ENCODE assay signal across 8 mouse cellular contexts in genomic region chr11:17052476-17053049, GRCm38 (mm10). TPM values are rescaled to one million over a fixed set of nuclear protein-coding genes. Genes with fewer than 3 reads are reported as not detected.
DNase-seq lines count a peak whose midpoint lies in the region; ATAC-seq lines count a peak whose summit lies in the region.

No protein-coding gene starts in this region.

- 18% methylated on average over 6 of the region's 6 CpGs for WGBS in heart, embryonic 16.5 days
- 22% methylated on average over 6 of the region's 6 CpGs for WGBS in limb, embryonic 10.5 days
- 12% methylated on average over 6 of the region's 6 CpGs for WGBS in neural tube, embryonic 14.5 days

- peak overlapping the region; percentile 89 for H3K4me3 ChIP-seq in megakaryocyte, embryonic 14.5 days (replicated peaks)
- peak overlapping the region; percentile 62 for H3K4me3 ChIP-seq in heart, embryonic 16.5 days (ENCODE audit: low read length)
- H3K4me3 ChIP-seq in limb, embryonic 10.5 days = peak overlapping the region; percentile 61
- peak overlapping the region; percentile 70 for H3K4me3 ChIP-seq in neural tube, embryonic 14.5 days (ENCODE audit: low read depth, low read length)

- H3K9me3 ChIP-seq in megakaryocyte, embryonic 14.5 days = no peaks in the 10 kb centered on the region; the same call in 1 of the 2 replicates
- no peaks in the 10 kb centered on the region for H3K9me3 ChIP-seq in heart, embryonic 16.5 days (replicated peaks; ENCODE audit: control insufficient read depth, low read length)
- H3K9me3 ChIP-seq in limb, embryonic 10.5 days (replicated peaks) = no peaks in the 10 kb centered on the region
- H3K9me3 ChIP-seq in neural tube, embryonic 14.5 days (ENCODE audit: control insufficient read depth, low read length) = no peaks in the 10 kb centered on the region

- peak; percentile 35 for DNase-seq in embryo, embryonic 10.5 days (ENCODE audit: low spot score)
- no peak for DNase-seq in limb, embryonic 10.5 days (ENCODE audit: low spot score)
- no peak for DNase-seq in ovary, postnatal 10 days (ENCODE audit: low spot score)
- no peak for DNase-seq in adrenal gland, adult 2 months

- peak overlapping the region; percentile 79 for H3K4me2 ChIP-seq in heart, embryonic 16.5 days (ENCODE audit: low read depth, low read length)
- H3K4me2 ChIP-seq in neural tube, embryonic 14.5 days (ENCODE audit: low read depth, low read length) = peak overlapping the region; percentile 76

- H3K36me3 ChIP-seq in megakaryocyte, embryonic 14.5 days (replicated peaks; ENCODE audit: low read length) = no peaks in the 10 kb centered on the region
- no peaks in the 10 kb centered on the region for H3K36me3 ChIP-seq in heart, embryonic 16.5 days (ENCODE audit: control insufficient read depth, insufficient read depth)
- H3K36me3 ChIP-seq in limb, embryonic 10.5 days = no peaks in the 10 kb centered on the region
- no peaks in the 10 kb centered on the region; the same call in 1 of the 2 replicates for H3K36me3 ChIP-seq in neural tube, embryonic 14.5 days (ENCODE audit: control insufficient read depth, insufficient read depth, low read length)

- no peak overlapping the region for H3K27ac ChIP-seq in heart, embryonic 16.5 days (ENCODE audit: low read length)
- peak overlapping the region; percentile 78; the same call in 1 of the 2 replicates for H3K27ac ChIP-seq in limb, embryonic 10.5 days
- peak overlapping the region; percentile 91 for H3K27ac ChIP-seq in neural tube, embryonic 14.5 days (ENCODE audit: low read depth, low read length)

- peaks cover 20% of the 10 kb centered on the region for H3K4me1 ChIP-seq in megakaryocyte, embryonic 14.5 days
- H3K4me1 ChIP-seq in heart, embryonic 16.5 days (ENCODE audit: control insufficient read depth, insufficient read depth, low read length) = no peaks in the 10 kb centered on the region
- H3K4me1 ChIP-seq in limb, embryonic 10.5 days = peaks cover 16% of the 10 kb centered on the region
- H3K4me1 ChIP-seq in neural tube, embryonic 14.5 days (ENCODE audit: control insufficient read depth, insufficient read depth, low read length) = peaks cover 17% of the 10 kb centered on the region; the same call in 1 of the 2 replicates

- H3K9ac ChIP-seq in heart, embryonic 16.5 days (ENCODE audit: low read length) = peak overlapping the region; percentile 76
- peak overlapping the region; percentile 90 for H3K9ac ChIP-seq in neural tube, embryonic 14.5 days (replicated peaks; ENCODE audit: low read depth, low read length)

- peaks cover 23% of the 10 kb centered on the region for H3K27me3 ChIP-seq in megakaryocyte, embryonic 14.5 days (replicated peaks)
- no peaks in the 10 kb centered on the region for H3K27me3 ChIP-seq in heart, embryonic 16.5 days (ENCODE audit: control insufficient read depth, insufficient read depth, low read length)
- no peaks in the 10 kb centered on the region for H3K27me3 ChIP-seq in limb, embryonic 10.5 days (ENCODE audit: low read depth, poor library complexity, severe bottlenecking)
- no peaks in the 10 kb centered on the region for H3K27me3 ChIP-seq in neural tube, embryonic 14.5 days (ENCODE audit: control insufficient read depth, insufficient read depth, low read length)

- no peak for ATAC-seq in megakaryocyte, adult 5-6 weeks (ENCODE audit: poor library complexity, severe bottlenecking)
- no peak for ATAC-seq in heart, embryonic 16.5 days (replicated peaks; ENCODE audit: extremely low read depth, insufficient read depth, low FRiP score)
- ATAC-seq in neural tube, embryonic 14.5 days (ENCODE audit: low read depth) = peak; percentile 26; the same call in 1 of the 2 replicates

RNA-seq across cellular contexts. Expression of gene Plek, which starts 0.4 kb away (rescaled TPM):
- polyA plus RNA-seq in megakaryocyte, embryonic 14.5 days (2012; ENCODE audit: insufficient read depth, low replicate concordance) = 5.5 and 36.0 TPM in 2 replicates
- total RNA-seq in megakaryocyte, adult 5-6 weeks (2015) = 117 and 124 TPM in 2 replicates
- total RNA-seq in megakaryocyte, adult 5-6 weeks (2017) = 132 and 133 TPM in 2 replicates
- polyA plus RNA-seq in heart, embryonic 16.5 days (2015; fragmentation: Nextera tagmentation; extraction: Ambion mirVana) = 2.3 and 3.0 TPM in 2 replicates
- 3.4 TPM in 2 replicates for polyA plus RNA-seq in limb, embryonic 10.5 days (2016; fragmentation: Nextera tagmentation; extraction: Ambion mirVana)
- 4.1 and 5.2 TPM in 2 replicates for polyA plus RNA-seq in neural tube, embryonic 14.5 days (2014; fragmentation: Nextera tagmentation; extraction: Ambion mirVana)
- total RNA-seq in adrenal gland, adult 2 months (2021) = 1 to 10 TPM; 3.1 to 5.8 TPM
- 0.18 and 0.25 TPM in 2 replicates for polyA plus RNA-seq in adrenal gland, adult 2 months (2012; rRNA removed)

RNA-seq across cellular contexts. Expression of gene Cnrip1, which starts 1.2 kb away (rescaled TPM):
- polyA plus RNA-seq in megakaryocyte, embryonic 14.5 days (2012; ENCODE audit: insufficient read depth, low replicate concordance) = 0.21 TPM in 1 of 2 replicates, not detected in the other
- total RNA-seq in megakaryocyte, adult 5-6 weeks (2015) = 0.51 and 0.89 TPM in 2 replicates
- 0.66 TPM in 1 of 2 replicates, not detected in the other for total RNA-seq in megakaryocyte, adult 5-6 weeks (2017)
- polyA plus RNA-seq in heart, embryonic 16.5 days (2015; fragmentation: Nextera tagmentation; extraction: Ambion mirVana) = 11.2 and 12.3 TPM in 2 replicates
- polyA plus RNA-seq in limb, embryonic 10.5 days (2016; fragmentation: Nextera tagmentation; extraction: Ambion mirVana) = 7.9 and 9.7 TPM in 2 replicates
- polyA plus RNA-seq in neural tube, embryonic 14.5 days (2014; fragmentation: Nextera tagmentation; extraction: Ambion mirVana) = 132 and 166 TPM in 2 replicates
- 10 to 100 TPM; 13.9 to 14.8 TPM for total RNA-seq in adrenal gland, adult 2 months (2021)
- 20.7 and 24.6 TPM in 2 replicates for polyA plus RNA-seq in adrenal gland, adult 2 months (2012; rRNA removed)
